Mouse (Mus musculus): ENCODE data around the gene Klhl3. TPM values are rescaled to one million over a fixed set of nuclear protein-coding genes. Genes with fewer than 3 reads are reported as not detected.

Gene Klhl3
- polyA plus RNA-seq, 1 experiment from 2014 or later: 15.0 TPM

GRCm38 (mm10) chr13:58012067-58012925, 101.1 kb downstream of the Klhl3 start:
- no peaks in the 10 kb centered on the region for H3K36me3 ChIP-seq (ENCODE audit: control insufficient read depth, insufficient read depth, low read length)
- peak; percentile 76 for ATAC-seq
- WGBS: 64% methylated on average over 14 of the region's 14 CpGs
- no peak overlapping the region for H3K4me2 ChIP-seq (ENCODE audit: low read length)
- H3K27me3 ChIP-seq (ENCODE audit: control insufficient read depth, insufficient read depth, low read depth, low read length): no peaks in the 10 kb centered on the region
- H3K9ac ChIP-seq (ENCODE audit: low read depth, low read length): no peak overlapping the region
- H3K4me3 ChIP-seq (ENCODE audit: low read depth, low read length): no peak overlapping the region
- no peaks in the 10 kb centered on the region for H3K4me1 ChIP-seq (ENCODE audit: control insufficient read depth, insufficient read depth, low read length)
- no peak overlapping the region for H3K27ac ChIP-seq (ENCODE audit: low read length)
- no peaks in the 10 kb centered on the region for H3K9me3 ChIP-seq (replicated peaks; ENCODE audit: control insufficient read depth, low read length, poor library complexity, severe bottlenecking)

- Histone ChIP-seq H3K4me1 (ENCODE audit: control insufficient read depth, insufficient read depth, low read length) (no peaks in the 10 kb centered on the region), H3K9ac (ENCODE audit: low read depth, low read length) (no peak overlapping the region), H3K27me3 (ENCODE audit: control insufficient read depth, insufficient read depth, low read depth, low read length) (no peaks in the 10 kb centered on the region), H3K9me3 (replicated peaks; ENCODE audit: control insufficient read depth, low read length, poor library complexity, severe bottlenecking) (no peaks in the 10 kb centered on the region), H3K4me2 (ENCODE audit: low read length) (no peak overlapping the region), H3K27ac (ENCODE audit: low read length) (no peak overlapping the region; the same call in 1 of the 2 replicates), H3K4me3 (ENCODE audit: low read depth, low read length) (no peak overlapping the region), H3K36me3 (ENCODE audit: control insufficient read depth, insufficient read depth, low read length) (no peaks in the 10 kb centered on the region)
- 64% methylated on average over 2 of the region's 2 CpGs for WGBS
- ATAC-seq: no peak
Observed at GRCm38 (mm10) chr13:58011526-58011925, 101.9 kb downstream of the Klhl3 start.

GRCm38 (mm10) chr13:58010416-58010815, 103.0 kb downstream of the Klhl3 start:
- 94% methylated on average over 7 of the region's 7 CpGs for WGBS
- no peaks in the 10 kb centered on the region for H3K4me1 ChIP-seq (ENCODE audit: control insufficient read depth, insufficient read depth, low read length)
- H3K4me2 ChIP-seq (ENCODE audit: low read length): no peak overlapping the region
- no peak for ATAC-seq
- H3K4me3 ChIP-seq (ENCODE audit: low read depth, low read length): no peak overlapping the region
- H3K9me3 ChIP-seq (replicated peaks; ENCODE audit: control insufficient read depth, low read length, poor library complexity, severe bottlenecking): no peaks in the 10 kb centered on the region
- no peak overlapping the region for H3K27ac ChIP-seq (ENCODE audit: low read length)
- no peak overlapping the region for H3K9ac ChIP-seq (ENCODE audit: low read depth, low read length)
- H3K27me3 ChIP-seq (ENCODE audit: control insufficient read depth, insufficient read depth, low read depth, low read length): no peaks in the 10 kb centered on the region
- H3K36me3 ChIP-seq (ENCODE audit: control insufficient read depth, insufficient read depth, low read length): no peaks in the 10 kb centered on the region

- Histone ChIP-seq H3K4me2 (ENCODE audit: low read length) (no peak overlapping the region), H3K27ac (ENCODE audit: low read length) (no peak overlapping the region), H3K9ac (ENCODE audit: low read depth, low read length) (no peak overlapping the region), H3K9me3 (replicated peaks; ENCODE audit: control insufficient read depth, low read length, poor library complexity, severe bottlenecking) (no peaks in the 10 kb centered on the region), H3K27me3 (ENCODE audit: control insufficient read depth, insufficient read depth, low read depth, low read length) (no peaks in the 10 kb centered on the region), H3K36me3 (ENCODE audit: control insufficient read depth, insufficient read depth, low read length) (peaks cover 3% of the 10 kb centered on the region; the same call in 1 of the 2 replicates), H3K4me3 (ENCODE audit: low read depth, low read length) (no peak overlapping the region), H3K4me1 (ENCODE audit: control insufficient read depth, insufficient read depth, low read length) (no peaks in the 10 kb centered on the region)
- WGBS: 87% methylated on average over 12 of the region's 13 CpGs
- no peak for ATAC-seq
Observed at GRCm38 (mm10) chr13:58009275-58009674, 104.1 kb downstream of the Klhl3 start.

GRCm38 (mm10) chr13:58008038-58008364, 105.4 kb downstream of the Klhl3 start:
- no peak overlapping the region for H3K4me3 ChIP-seq (ENCODE audit: low read depth, low read length)
- WGBS: 90% methylated on average over 5 of the region's 5 CpGs
- no peaks in the 10 kb centered on the region for H3K27me3 ChIP-seq (ENCODE audit: control insufficient read depth, insufficient read depth, low read depth, low read length)
- no peak for ATAC-seq
- no peaks in the 10 kb centered on the region for H3K9me3 ChIP-seq (replicated peaks; ENCODE audit: control insufficient read depth, low read length, poor library complexity, severe bottlenecking)
- no peaks in the 10 kb centered on the region for H3K4me1 ChIP-seq (ENCODE audit: control insufficient read depth, insufficient read depth, low read length)
- H3K27ac ChIP-seq (ENCODE audit: low read length): no peak overlapping the region
- H3K36me3 ChIP-seq (ENCODE audit: control insufficient read depth, insufficient read depth, low read length): peaks cover 6% of the 10 kb centered on the region; the same call in 1 of the 2 replicates
- no peak overlapping the region for H3K9ac ChIP-seq (ENCODE audit: low read depth, low read length)
- no peak overlapping the region for H3K4me2 ChIP-seq (ENCODE audit: low read length)

- no peak overlapping the region for H3K4me3 ChIP-seq (ENCODE audit: low read depth, low read length)
- H3K9me3 ChIP-seq (replicated peaks; ENCODE audit: control insufficient read depth, low read length, poor library complexity, severe bottlenecking): no peaks in the 10 kb centered on the region
- no peak overlapping the region for H3K4me2 ChIP-seq (ENCODE audit: low read length)
- H3K9ac ChIP-seq (ENCODE audit: low read depth, low read length): no peak overlapping the region
- H3K27me3 ChIP-seq (ENCODE audit: control insufficient read depth, insufficient read depth, low read depth, low read length): no peaks in the 10 kb centered on the region
- H3K36me3 ChIP-seq (ENCODE audit: control insufficient read depth, insufficient read depth, low read length): peaks cover 6% of the 10 kb centered on the region; the same call in 1 of the 2 replicates
- no peaks in the 10 kb centered on the region for H3K4me1 ChIP-seq (ENCODE audit: control insufficient read depth, insufficient read depth, low read length)
- ATAC-seq: no peak
- 68% methylated on average over 15 of the region's 16 CpGs for WGBS
- no peak overlapping the region for H3K27ac ChIP-seq (ENCODE audit: low read length)
Observed at GRCm38 (mm10) chr13:58007256-58008037, 105.9 kb downstream of the Klhl3 start.

- Histone ChIP-seq H3K4me1 (ENCODE audit: control insufficient read depth, insufficient read depth, low read length) (peaks cover 2% of the 10 kb centered on the region; the same call in 1 of the 2 replicates), H3K9me3 (replicated peaks; ENCODE audit: control insufficient read depth, low read length, poor library complexity, severe bottlenecking) (no peaks in the 10 kb centered on the region), H3K4me3 (ENCODE audit: low read depth, low read length) (no peak overlapping the region), H3K36me3 (ENCODE audit: control insufficient read depth, insufficient read depth, low read length) (peaks cover 6% of the 10 kb centered on the region; the same call in 1 of the 2 replicates), H3K27me3 (ENCODE audit: control insufficient read depth, insufficient read depth, low read depth, low read length) (no peaks in the 10 kb centered on the region), H3K4me2 (ENCODE audit: low read length) (no peak overlapping the region), H3K27ac (ENCODE audit: low read length) (no peak overlapping the region), H3K9ac (ENCODE audit: low read depth, low read length) (no peak overlapping the region)
- no peak for ATAC-seq
- WGBS: 77% methylated on average over 3 of the region's 3 CpGs
Observed at GRCm38 (mm10) chr13:58001792-58002191, 111.6 kb downstream of the Klhl3 start.

- ATAC-seq: no peak
- Histone ChIP-seq H3K4me2 (ENCODE audit: low read length) (no peak overlapping the region), H3K9ac (ENCODE audit: low read depth, low read length) (no peak overlapping the region), H3K27ac (ENCODE audit: low read length) (no peak overlapping the region), H3K27me3 (ENCODE audit: control insufficient read depth, insufficient read depth, low read depth, low read length) (no peaks in the 10 kb centered on the region), H3K4me3 (ENCODE audit: low read depth, low read length) (no peak overlapping the region), H3K36me3 (ENCODE audit: control insufficient read depth, insufficient read depth, low read length) (no peaks in the 10 kb centered on the region), H3K4me1 (ENCODE audit: control insufficient read depth, insufficient read depth, low read length) (peaks cover 2% of the 10 kb centered on the region; the same call in 1 of the 2 replicates), H3K9me3 (replicated peaks; ENCODE audit: control insufficient read depth, low read length, poor library complexity, severe bottlenecking) (no peaks in the 10 kb centered on the region)
- 87% methylated on average over 11 of the region's 11 CpGs for WGBS
Observed at GRCm38 (mm10) chr13:57996536-57996935, 116.9 kb downstream of the Klhl3 start.

GRCm38 (mm10) chr13:57995864-57996263, 117.5 kb downstream of the Klhl3 start:
- Histone ChIP-seq H3K36me3 (ENCODE audit: control insufficient read depth, insufficient read depth, low read length) (no peaks in the 10 kb centered on the region), H3K4me3 (ENCODE audit: low read depth, low read length) (no peak overlapping the region), H3K27ac (ENCODE audit: low read length) (no peak overlapping the region), H3K4me2 (ENCODE audit: low read length) (no peak overlapping the region), H3K9me3 (replicated peaks; ENCODE audit: control insufficient read depth, low read length, poor library complexity, severe bottlenecking) (no peaks in the 10 kb centered on the region), H3K9ac (ENCODE audit: low read depth, low read length) (no peak overlapping the region), H3K4me1 (ENCODE audit: control insufficient read depth, insufficient read depth, low read length) (peaks cover 2% of the 10 kb centered on the region; the same call in 1 of the 2 replicates), H3K27me3 (ENCODE audit: control insufficient read depth, insufficient read depth, low read depth, low read length) (no peaks in the 10 kb centered on the region)
- WGBS: 74% methylated on average over 13 of the region's 13 CpGs
- ATAC-seq: no peak

All from midbrain, embryonic 16.5 days (tissue).